Mouse (Mus musculus): Measurements from ENCODE around the gene Polr2m.
"Not testable (repeated sequence)": the region's sequence is repeated elsewhere in the genome, so short reads cannot be mapped to it uniquely, and the experiment has no call there.

The Polr2m gene

DNA sequence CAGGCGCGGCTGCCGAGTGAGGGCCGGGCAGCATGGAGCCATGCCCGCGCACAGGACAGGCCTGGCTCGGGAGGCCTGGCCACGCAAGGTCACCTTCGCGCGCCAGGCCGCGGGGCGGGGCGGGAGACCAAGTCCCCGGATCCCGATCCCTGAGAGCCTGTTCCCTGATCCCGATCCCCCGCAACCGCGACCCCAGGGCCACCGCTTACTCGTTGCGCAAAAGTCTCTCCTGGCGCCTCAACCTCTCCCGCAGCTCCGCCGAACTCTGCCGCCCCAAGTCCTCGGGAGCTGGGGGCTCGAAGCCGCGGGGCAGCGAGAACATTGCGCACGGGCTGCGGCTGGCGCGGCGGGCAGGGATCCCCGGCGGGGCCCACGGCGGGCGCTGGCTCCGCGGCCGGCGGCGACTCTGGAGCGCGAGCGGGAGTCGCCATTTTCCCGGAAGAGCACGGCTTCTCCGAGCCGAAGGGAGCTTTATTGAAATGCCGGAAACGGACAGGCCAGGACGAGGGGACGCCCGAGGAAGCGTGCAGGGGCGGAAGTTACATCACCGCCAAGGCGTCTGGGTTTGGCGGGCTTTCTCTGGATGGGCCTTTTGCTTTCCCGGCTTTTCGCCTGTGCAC, at the start of gene Polr2m:
Gene Polr2m, minus strand, starts transcription at position 461 of the 620 bp plus-strand sequence.
- peak; percentile 88 for DNase-seq (ENCODE audit: low spot score)

DNA sequence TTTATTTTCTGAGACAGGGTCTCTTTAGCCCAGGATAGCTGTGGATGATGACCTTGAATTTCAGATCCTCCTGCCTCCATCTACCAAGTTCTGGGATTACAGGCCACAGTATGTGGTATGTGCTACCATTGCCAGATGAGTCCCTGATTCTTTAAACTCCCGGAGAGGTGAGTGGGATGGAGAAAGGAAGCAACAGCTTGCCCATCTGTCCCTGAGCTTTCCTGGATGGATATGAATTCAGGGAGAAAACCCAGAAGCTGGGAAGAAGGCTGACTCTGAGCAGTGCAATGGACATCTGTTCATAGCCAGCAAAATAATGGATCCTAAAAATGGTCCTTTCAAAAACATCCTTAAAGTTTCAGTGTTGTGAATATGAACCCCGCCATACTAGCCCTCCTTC, 49.3 kb upstream of the Polr2m start:
- no peak for DNase-seq (ENCODE audit: low spot score)

DNA sequence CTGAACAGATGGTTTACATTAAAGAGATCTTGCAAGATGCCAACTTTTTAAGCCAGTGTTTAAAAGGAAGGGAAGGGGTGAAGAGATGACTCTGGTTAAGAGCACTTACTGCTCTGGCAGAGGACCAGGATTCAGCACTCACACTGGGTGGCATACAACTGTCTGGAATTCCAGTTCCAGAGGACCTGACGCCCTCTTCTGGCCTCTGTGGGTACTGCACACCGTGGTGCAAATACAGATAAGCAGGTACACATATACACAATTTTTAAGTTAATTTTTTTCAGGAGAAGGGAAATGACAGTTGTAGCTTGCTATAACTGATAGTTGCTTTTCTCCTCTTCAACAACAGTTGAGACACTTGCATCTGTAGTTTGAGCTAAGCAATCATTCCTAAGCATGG, 44.2 kb upstream of the Polr2m start:
- DNase-seq (ENCODE audit: low spot score), result no peak

DNA sequence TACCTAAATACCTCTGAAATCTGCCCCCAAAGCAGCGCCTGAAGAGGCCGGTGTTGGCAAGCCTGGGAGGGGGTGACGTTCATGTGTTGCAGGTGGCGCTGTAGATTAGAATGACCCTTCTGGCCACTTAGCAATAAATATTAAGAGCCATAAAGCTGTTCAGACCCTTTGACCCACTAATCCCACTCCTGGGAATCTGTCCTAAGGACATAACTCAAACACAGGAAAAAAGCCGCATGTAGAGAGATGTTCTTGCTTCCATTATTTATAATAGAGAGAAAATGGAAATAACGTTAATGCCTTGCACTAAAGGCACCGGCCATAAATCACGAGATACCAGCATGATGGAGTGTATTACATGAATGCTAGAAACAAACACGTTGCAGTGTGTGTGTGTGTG, 41.7 kb upstream of the Polr2m start:
- DNase-seq (ENCODE audit: low spot score), result no peak

DNA sequence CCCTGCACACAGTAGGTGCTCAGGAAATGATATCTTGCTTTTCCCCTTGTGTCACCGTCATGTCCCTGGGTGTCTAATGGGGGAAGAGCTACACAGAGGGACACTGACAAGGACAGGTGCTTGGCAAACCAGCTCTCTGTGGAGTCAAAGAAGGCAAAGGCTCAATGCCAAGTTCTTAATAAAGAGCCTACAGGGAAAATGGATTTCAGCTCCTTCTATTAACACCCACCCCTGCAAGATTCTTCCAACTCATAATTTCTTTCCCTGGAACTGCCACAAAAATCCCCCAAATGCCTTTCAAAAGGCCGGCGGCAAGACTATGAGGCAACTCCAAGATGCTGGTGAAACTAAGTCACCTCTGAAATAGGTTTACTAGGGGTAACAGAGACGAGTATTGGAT, 38.2 kb upstream of the Polr2m start:
- no peak for DNase-seq (ENCODE audit: low spot score)

DNA sequence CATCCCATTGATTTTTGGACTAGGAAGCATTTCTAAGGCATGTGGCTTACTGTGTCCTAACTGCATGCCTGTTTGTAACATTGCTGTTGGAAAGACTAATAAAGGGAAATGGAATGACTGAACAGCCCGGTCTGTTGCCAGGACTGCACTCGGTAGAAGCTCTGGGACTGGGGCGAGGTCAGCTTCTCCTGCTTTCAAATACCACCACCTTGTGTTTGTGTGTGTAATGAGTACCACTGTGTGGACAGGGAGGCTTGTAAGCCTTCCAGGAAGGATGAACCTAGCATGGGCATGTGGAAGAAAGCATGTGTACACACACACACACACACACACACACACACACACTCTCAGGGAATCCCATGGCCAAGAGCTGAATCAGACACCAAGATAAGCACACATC, 34.1 kb upstream of the Polr2m start:
- DNase-seq (ENCODE audit: low spot score), result no peak

DNA sequence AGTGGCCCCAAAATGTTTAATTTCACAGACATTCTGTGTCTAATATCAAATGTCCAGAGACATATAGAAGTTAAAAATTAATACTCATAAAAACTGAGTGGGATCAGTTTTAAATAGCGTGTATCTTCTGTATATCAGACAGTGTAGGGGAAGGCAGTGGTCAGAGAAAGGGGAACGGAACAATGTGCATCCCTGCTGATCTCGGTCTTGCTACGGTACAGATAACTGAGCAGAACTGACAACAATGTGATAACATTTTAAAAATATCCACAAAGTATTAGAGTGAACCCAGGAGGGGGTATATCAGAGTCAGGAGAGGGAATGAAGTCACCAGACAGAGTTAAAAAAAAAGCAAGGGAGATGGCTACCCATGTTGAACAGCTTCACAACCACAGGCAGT, 31.8 kb upstream of the Polr2m start:
- no peak for DNase-seq (ENCODE audit: low spot score)

DNA sequence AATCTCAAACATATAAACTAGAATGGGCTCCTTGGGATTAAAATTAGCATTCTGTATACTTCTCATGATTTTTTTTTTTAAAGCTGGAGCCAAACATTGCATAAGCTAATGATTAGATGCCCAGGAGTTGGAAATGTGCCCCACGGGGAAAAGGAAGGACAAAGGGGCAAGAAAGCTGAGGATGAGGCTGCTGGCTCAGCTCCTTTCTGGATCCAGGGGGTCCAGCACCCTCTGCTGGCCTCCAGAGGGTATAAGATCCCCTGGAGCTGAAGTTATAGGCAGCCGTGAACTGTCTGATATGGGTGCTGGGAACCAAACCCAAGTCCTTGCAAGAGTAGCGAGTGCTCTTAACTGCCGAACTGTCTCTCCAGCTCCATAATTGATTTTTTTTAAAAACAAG, 30.1 kb upstream of the Polr2m start:
- no peak for DNase-seq (ENCODE audit: low spot score)

DNA sequence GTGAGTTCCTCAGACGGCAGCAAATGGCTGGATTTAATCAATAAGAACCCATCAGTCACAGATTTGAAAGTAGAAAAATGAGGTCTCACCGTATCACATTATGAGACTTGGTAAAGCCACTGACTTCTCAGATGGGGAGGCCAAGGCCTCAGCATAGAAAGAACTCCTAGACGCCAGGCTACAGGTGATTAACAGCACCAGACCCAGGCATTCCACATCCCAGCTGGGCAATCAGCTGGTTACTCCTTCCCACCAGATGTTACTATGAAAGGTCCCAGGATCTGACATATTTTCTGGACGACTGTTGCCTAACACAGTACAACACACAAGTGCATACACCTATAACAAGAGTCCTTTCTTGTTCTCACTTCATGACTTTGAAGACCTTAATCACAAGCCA, 27.8 kb upstream of the Polr2m start:
- no peak for DNase-seq (ENCODE audit: low spot score)

DNA sequence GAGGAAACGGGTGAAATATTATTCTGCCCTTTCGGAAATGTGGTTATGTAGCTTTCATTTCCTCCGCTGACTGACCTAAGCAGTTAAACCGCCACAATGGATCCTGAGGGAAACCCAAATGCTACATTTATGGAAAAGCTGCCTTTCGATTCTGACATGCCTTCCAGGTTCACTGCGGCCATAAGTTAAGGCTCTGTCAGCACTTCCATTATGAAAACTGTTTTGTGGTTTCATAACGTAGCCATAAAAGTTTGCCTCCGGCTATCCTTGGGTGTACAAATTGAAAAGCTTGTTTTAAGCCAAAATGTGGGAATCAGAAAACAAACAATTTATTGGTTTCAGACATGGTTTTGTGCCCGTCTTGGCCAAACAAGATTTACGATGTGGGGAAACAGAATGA, 27.2 kb upstream of the Polr2m start:
- no peak for DNase-seq (ENCODE audit: low spot score)

DNA sequence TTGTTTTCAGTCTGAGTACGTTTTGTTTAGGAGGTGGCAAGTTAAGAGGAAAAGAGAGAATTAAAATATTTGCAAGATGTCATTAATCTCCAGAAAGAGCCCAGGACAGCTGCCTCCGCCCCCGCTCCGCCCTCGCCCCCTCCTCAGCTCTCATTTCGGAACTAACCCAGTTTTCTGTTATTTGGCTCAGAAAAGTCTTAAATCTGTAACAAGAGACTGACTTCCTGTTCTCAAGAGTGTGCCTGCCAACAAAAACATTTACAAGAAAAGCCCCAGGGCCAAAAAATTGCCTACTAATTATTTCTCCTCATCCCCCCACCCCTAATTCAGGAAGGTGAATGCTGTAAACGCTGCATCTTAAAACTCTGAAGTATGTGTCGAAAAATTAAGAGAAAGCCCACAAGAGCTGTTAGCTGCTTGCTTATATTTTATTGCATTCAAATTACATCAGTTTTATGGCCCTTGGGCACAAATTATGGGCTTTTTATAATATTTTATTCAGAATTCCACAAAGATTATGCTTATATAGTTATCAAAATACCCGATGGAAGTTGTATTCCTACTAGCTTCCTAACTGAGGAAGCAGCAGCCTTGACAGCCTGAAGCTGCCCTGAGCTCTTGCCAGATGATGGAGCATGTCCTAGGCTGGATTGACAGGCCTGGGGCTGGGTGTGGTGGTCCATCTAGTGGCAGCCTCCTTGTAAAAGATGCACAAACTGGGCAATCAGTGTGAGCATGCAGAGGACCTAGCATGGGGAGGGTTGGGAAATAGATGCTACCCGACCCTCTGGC, 12.9 kb upstream of the Polr2m start:
- no peak for DNase-seq (ENCODE audit: low spot score)

DNA sequence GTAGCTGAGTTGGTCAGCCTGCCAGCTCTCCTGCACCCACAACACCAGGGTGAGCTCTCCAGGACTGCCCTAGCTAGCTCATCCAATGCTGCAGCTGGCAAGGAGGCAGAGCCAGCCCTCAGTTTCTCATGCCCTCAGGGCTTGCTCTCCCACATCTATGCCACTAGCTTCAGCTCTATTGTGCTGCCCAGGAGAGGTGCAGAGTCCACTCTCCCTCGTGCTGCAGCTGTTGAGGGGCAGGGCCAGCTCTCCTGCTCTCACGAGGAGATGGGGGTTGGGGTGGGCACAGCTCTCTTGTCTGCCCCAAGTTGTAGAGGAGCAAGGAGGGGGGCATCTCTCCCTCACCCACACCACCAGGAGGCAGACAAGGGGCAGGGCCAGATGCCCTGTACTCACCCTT, 10.9 kb upstream of the Polr2m start:
- DNase-seq (ENCODE audit: low spot score), result no peak

DNA sequence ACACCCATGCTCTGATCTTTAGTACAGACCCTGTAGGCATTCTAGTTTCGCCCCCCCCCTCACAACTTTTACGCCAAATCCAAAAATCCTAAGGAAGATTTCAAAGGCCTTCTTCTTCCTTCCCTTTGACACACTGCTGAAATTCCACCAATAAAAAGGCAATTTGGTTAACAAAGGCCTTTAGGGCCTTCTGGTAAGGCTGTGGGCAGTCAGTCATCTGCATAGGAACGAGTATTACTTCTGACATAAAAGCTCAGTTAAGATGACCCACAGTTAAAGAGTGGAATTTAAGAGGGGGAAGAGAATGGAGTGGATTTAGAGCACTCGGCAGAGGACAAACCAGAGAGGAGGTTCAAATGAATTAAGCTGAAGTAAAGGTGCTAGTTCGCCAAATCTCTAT, 8.0 kb upstream of the Polr2m start:
- DNase-seq (ENCODE audit: low spot score), result no peak

DNA sequence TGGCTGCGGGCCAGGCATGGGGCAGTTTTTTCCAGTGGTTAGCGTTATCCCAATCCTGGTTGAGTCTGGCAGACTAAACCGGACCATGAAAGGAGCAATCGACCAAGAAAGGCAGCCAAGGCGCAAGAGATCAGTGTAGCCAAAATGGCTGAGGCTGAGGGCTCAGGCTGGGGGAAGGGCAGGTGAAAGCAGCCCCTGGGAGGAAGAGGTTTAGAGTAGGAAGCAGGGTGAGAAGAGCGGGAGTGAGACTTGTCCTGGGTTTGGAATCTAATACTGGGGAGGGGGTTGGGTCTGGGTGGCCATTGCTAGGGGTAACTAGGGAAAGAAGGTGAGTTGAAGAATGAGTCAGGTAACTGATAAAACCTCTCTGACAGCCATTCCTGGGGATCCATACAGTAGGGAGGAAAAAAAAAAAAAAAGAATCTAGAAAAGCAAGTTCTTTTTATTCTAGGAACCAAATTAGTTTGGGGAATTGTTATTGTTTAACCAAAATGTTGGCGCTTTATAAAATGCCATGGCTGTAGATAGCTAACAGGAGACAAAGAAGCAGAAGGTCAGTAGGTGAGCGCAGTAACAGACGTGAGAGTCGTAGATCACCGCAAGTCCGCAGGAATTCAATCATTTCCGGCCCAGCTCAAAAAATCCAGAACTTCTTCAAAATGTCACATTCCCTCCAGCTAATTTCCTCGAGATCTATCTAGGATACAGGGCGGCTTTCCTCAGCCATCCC, 6.7 kb upstream of the Polr2m start:
- DNase-seq (ENCODE audit: low spot score), result no peak

DNA sequence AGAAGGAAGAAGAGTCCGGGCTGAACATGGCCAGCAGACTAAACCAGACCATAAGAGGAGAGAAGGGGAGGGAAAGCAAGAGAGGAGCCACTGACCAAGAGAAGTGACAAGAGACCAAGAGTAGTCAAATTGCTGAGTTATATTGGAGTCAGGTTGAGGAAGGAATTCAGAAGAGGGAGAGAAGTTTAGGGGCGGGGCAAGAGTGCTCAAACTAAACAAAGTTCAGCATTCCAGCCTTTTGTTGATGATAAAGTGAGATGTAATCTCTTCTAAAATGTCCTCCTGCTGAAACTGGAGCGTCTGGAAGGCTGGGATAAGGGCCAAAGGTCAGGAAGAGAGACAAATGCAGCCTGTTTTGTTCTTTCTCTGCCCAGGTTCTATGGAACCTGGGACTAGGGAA, 4.3 kb upstream of the Polr2m start:
- no peak for DNase-seq (ENCODE audit: low spot score)

DNA sequence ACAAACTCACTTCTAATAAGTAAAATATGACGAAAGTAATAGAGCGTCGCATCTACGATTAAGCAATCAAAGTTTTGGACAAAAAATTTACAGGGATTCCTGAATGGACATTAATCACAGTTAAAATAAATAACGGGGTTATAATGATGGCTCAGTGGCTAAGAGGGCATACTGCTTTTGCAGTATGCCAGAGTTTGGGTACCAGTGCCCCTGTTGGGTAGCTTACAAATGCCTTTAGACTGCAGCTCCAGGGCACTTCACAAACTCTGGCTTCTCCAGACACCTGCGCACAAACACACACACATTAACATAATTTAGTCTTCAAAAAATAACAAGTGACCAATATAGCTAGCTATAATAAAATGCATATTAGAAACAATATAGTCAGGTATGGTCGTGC, 392 bp upstream of the Polr2m start:
- no peak for DNase-seq (ENCODE audit: low spot score)

DNA sequence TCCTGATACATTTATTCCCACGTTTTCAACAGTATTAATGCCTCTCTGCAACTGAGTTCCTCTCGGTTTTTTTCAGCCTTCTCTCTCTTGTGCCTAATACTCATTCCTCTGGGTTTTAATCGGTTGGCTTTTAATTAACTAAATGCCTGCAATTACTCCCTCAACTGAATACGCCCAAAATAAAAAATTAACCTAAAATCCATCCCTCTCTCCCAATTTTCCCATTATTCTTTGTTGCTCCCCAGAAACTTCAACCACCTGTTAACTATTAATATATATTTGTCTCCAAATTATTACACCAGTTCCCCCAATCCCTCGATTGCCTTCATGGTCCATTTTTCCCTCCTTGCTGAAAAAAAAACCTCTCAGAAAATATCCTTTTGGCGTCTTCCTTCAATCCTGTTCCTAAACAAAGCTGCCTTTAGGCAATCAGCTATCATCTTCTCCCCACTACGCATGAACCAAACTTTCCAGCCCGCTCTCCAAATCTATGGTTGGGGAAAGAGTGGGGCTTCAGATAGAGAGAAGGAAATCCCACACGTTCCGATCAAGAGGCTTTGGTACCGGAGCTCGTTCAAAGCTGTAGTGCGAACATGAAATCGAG, 762 bp downstream of the Polr2m start:
- no peak for DNase-seq (ENCODE audit: low spot score)

DNA sequence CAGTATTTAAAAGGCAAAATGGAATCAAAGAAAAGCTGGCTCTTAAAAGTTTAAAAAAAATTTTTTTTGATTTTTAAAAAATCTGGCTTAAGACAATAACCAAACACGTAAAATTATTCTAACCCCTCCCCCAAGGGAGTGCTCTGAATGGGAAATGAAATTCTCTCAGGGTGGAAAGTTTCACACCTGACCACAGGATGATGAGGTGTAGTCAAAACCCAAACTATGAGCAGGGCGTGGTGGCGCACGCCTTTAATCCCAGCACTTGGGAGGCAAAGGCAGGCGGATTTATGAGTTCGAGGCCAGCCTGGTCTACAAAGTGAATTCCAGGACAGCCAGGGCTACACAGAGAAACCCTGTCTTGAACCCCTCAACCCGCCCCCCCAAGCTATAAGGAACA, 1.9 kb downstream of the Polr2m start:
- not testable (repeated sequence) for DNase-seq (ENCODE audit: low spot score)

DNA sequence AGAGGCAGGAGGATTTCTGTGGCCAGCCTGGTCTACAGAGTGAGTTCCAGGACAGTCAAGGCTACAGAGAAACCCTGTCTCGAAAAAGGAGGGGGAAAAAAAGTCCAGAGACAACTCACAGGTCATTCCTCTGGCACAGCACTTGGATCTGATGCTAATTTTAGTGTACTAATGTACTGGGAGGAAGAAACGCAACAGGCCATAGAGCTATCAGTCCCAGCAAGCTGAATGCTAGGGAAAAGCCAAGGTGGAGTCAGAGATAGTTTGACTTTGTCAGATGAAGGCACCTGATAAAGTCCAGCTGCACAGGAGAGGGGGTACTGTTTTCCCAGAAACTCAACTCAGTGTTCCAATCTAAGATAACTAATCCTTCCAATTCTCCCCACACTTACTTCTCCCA, 5.4 kb downstream of the Polr2m start:
- no peak for DNase-seq (ENCODE audit: low spot score)

DNA sequence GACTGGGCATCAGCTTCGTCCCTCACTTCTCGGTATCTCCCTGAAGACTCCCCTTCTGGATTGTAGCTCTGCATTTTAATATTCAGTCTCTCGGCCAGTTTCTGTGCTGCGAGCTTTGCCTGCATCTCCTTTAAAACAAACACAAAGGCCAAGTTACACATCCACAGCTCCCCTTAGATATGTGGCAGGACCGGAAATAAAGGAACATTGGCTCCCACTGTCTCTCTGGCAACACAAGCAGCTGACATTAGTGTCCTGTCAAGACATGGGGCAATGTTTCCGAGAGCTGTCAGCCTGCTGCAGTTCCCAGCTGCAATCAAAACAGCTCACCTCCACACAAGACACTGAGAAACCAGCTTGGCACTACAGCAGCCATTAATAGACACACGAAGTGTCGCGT, 6.3 kb downstream of the Polr2m start:
- no peak for DNase-seq (ENCODE audit: low spot score)

DNA sequence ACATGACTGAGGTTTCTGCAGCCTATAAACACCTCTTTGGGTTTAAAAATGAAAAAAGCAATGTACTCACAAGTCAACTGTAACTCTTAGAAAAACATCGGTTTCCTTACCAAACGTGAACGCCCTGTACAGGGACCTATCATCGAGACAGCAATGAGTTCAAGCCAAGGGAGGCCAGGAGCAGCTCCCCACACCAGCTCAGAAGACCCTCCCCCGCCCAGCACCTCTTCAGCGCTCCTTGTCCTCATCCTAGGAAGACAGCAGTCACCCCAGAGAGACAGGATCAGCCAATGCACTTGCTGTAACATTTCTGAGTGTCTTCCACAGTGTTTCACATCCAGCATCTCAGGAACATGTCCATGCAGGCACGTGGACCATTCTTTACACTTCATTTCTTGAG, 7.1 kb downstream of the Polr2m start:
- no peak for DNase-seq (ENCODE audit: low spot score)

DNA sequence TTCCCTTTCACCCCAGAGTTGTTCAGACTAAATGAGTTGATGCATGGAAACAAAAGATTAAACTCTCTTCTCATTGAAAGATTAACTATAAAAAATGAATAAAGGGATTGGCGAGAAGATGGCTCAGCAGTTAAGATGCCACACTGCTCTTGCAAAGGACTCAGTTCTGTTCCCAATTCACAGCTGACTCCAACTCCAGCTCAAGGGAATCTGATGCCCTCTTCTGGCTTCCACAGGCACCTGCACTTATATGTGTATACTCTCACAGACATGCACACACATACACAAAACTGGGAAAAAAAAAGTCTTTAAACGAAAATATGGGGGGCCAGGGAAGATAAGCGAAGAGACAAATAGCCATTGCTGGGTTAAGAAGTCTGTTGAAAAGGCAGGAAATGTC, 9.1 kb downstream of the Polr2m start:
- no peak for DNase-seq (ENCODE audit: low spot score)

DNA sequence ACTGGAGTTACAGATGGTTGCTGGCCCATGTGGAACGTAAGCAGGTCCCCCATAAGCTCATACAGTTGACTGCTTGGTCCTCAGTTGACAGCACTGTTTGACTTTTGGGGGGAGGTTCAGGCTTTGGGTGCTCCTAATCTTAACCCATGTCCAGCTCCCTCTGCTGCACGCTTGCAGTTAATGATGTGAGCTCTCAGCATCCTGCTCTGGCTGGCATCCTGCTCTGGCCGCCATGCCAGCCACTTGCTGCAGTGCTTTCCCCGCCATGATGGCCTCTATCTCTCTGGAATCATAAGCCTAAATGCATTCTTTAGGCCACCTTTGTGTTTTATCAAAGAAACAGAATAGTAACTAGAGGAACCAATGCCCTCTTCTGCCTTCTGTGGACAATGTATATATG, 10.2 kb downstream of the Polr2m start:
- DNase-seq (ENCODE audit: low spot score), result no peak
